Mouse (Mus musculus) frontal cortex, postnatal 14 days (tissue): ENCODE data around the gene Sertad3.

ENCODE experiments used
- DNase-seq, 2 experiments: peaks; one replicate each; pipeline ENCODE4 v3.0.0; 2022; ENCODE audit warnings: low spot score in 2 of 2

Gene Sertad3

GRCm38 (mm10) chr7:27473156-27473834 is at the start of gene Sertad3:
Gene Sertad3 (plus strand): TSS chr7:27473768.
- DNase-seq = peak; percentile 95 to 96

GRCm38 (mm10) chr7:27427387-27427786 is 46.2 kb upstream of the Sertad3 start:
- DNase-seq = no peak

GRCm38 (mm10) chr7:27428002-27428401 is 45.6 kb upstream of the Sertad3 start:
- DNase-seq = no peak

- no peak for DNase-seq
Measured at GRCm38 (mm10) chr7:27429135-27429534, 44.4 kb upstream of the Sertad3 start.

GRCm38 (mm10) chr7:27433349-27433748 is 40.2 kb upstream of the Sertad3 start:
- DNase-seq = no peak

- DNase-seq = no peak
Measured at GRCm38 (mm10) chr7:27433794-27434193, 39.8 kb upstream of the Sertad3 start.

GRCm38 (mm10) chr7:27437544-27437943 is 36.0 kb upstream of the Sertad3 start:
- no peak for DNase-seq

GRCm38 (mm10) chr7:27440014-27440413 is 33.6 kb upstream of the Sertad3 start:
- DNase-seq = no peak

GRCm38 (mm10) chr7:27446051-27446450 is 27.5 kb upstream of the Sertad3 start:
- DNase-seq = peak in 1 of 2 experiments; percentile 18

- DNase-seq = peak; percentile 68 to 70
Measured at GRCm38 (mm10) chr7:27446521-27447418, 26.8 kb upstream of the Sertad3 start.

GRCm38 (mm10) chr7:27447419-27448286 is 25.9 kb upstream of the Sertad3 start, which contains the start of the genes Sptbn4 and Blvrb:
Gene Sptbn4 (minus strand): TSS chr7:27447686.
Gene Blvrb (plus strand): TSS chr7:27447978.
- peak; percentile 97 to 99 for DNase-seq

- peak in 1 of 2 experiments; percentile 43 for DNase-seq
Measured at GRCm38 (mm10) chr7:27448421-27449206, 25.0 kb upstream of the Sertad3 start.

- DNase-seq = peak; percentile 49 to 53
Measured at GRCm38 (mm10) chr7:27449256-27449862, 24.2 kb upstream of the Sertad3 start.

- no peak for DNase-seq
Measured at GRCm38 (mm10) chr7:27451359-27451758, 22.2 kb upstream of the Sertad3 start.

- DNase-seq = no peak
Measured at GRCm38 (mm10) chr7:27452206-27452770, 21.3 kb upstream of the Sertad3 start.

- DNase-seq = no peak
Measured at GRCm38 (mm10) chr7:27454461-27455121, 19.0 kb upstream of the Sertad3 start.

GRCm38 (mm10) chr7:27455273-27455672 is 18.3 kb upstream of the Sertad3 start:
- no peak for DNase-seq

GRCm38 (mm10) chr7:27458614-27459013 is 15.0 kb upstream of the Sertad3 start:
- DNase-seq = no peak

- DNase-seq = no peak
Measured at GRCm38 (mm10) chr7:27459640-27460039, 13.9 kb upstream of the Sertad3 start.

GRCm38 (mm10) chr7:27460477-27460876 is 13.1 kb upstream of the Sertad3 start:
- DNase-seq = no peak
